Mouse (Mus musculus) embryonic fibroblast, embryonic 13.5 days (primary cell): Measurements from ENCODE around the gene Cramp1l.

Experiments
- CTCF ChIP-seq: IDR thresholded peaks from 2 replicates; pipeline ENCODE4 v1.5.1; 2011; ENCODE audit warnings: mild to moderate bottlenecking, control low read depth, low read length, moderate library complexity, borderline replicate concordance; ENCODE audit not compliant: insufficient read depth
- POLR2A ChIP-seq: IDR thresholded peaks from 2 replicates; pipeline ENCODE4 v1.6.1; 2011; ENCODE audit warnings: low read depth, mild to moderate bottlenecking, control low read depth, low read length, moderate library complexity

DNA sequence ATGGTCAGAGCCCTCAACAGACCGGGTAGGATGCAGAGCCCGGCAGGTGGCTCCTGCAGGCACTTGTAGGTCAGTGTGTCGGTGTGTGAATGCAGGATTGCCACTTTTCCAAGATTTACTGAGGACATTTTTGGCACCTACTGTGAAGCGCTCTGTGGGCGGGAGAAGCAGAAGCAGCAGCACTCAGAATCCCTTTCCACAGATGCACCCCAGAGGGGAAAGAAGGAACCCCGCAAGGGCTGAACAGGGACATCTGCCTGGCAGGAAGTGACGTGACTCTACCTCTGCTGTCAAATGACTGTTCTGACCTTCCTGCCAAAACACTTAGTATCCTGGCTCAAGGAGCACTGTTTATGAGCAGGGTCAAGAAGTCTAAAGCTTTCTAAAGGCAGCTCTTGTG is 72.6 kb downstream of the Cramp1l start:
- TF ChIP-seq CTCF = no peak
- TF ChIP-seq POLR2A = no peak
